Mouse (Mus musculus) limb, embryonic 11.5 days (tissue): ENCODE measurements at regions not wholly inside any gene's neighbourhood (a gene's known extent, or its start where the extent isn't known, plus 50 kb on each side); places are given as distances from the start of the nearest gene placed in this dataset. TPM values are rescaled to one million over a fixed set of nuclear protein-coding genes. Genes with fewer than 3 reads are reported as not detected.
A peak's percentile ranks its signal among the peaks of the same experiment; 100 is the strongest.

Experiments used
- ATAC-seq: fragments of 200-750 bp; cut with Nextera tagmentation; 2 replicates; pipeline ENCODE4 v1.8.0; 2017; ENCODE audit warnings: low read depth; ENCODE audit not compliant: insufficient number of reproducible peaks, low FRiP score, low TSS enrichment
- DNase-seq: peaks from one replicate; pipeline ENCODE4 v3.0.0-alpha.2; 2015; ENCODE audit warnings: low spot score
- H3K27ac ChIP-seq: fragments of 300-500 bp; sonication (generic); replicated peaks from 2 replicates; pipeline ENCODE4 v1.5.1; 2014; ENCODE audit warnings: low read depth, mild to moderate bottlenecking, low read length
- H3K27me3 ChIP-seq: fragments of 300-500 bp; sonication (generic); 2 replicates; pipeline ENCODE4 v1.6.1; 2014; ENCODE audit warnings: mild to moderate bottlenecking, low read length, mixed read lengths; ENCODE audit not compliant: control insufficient read depth, insufficient read depth
- H3K36me3 ChIP-seq: fragments of 300-500 bp; sonication (generic); 2 replicates; pipeline ENCODE4 v1.6.1; 2014; ENCODE audit warnings: mild to moderate bottlenecking, low read length, moderate library complexity, mixed read lengths; ENCODE audit not compliant: control insufficient read depth, insufficient read depth
- H3K4me1 ChIP-seq: fragments of 300-500 bp; sonication (generic); 2 replicates; pipeline ENCODE4 v1.6.1; 2014; ENCODE audit warnings: low read length, mixed read lengths; ENCODE audit not compliant: control insufficient read depth, insufficient read depth
- H3K4me2 ChIP-seq: fragments of 300-500 bp; sonication (generic); 2 replicates; pipeline ENCODE4 v1.6.1; 2014; ENCODE audit warnings: low read depth, mild to moderate bottlenecking, moderate library complexity; ENCODE audit not compliant: severe bottlenecking
- H3K4me3 ChIP-seq: fragments of 300-500 bp; sonication (generic); 2 replicates; pipeline ENCODE4 v1.5.1; 2014; ENCODE audit warnings: low read depth, low read length
- H3K9ac ChIP-seq: fragments of 300-500 bp; sonication (generic); 2 replicates; pipeline ENCODE4 v1.6.1; 2014; ENCODE audit warnings: mild to moderate bottlenecking, low read length
- H3K9me3 ChIP-seq: fragments of 300-500 bp; sonication (generic); 2 replicates; pipeline ENCODE4 v1.6.1; 2016; ENCODE audit warnings: low read length; ENCODE audit not compliant: control insufficient read depth
- WGBS: fragments of 180-500 bp; shearing (Covaris S2); extraction: QIAGEN DNeasy Blood & Tissue Kit; methylation state at CpG from one replicate; pipeline ENCODE4 v1.1.7; 2014; 5-methylcytosine and 5-hydroxymethylcytosine counted together
- microRNA-seq: library from miRNA; unstranded; fragments of <30 nt; microRNA quantifications from one replicate; pipeline ENCODE4, GENCODE M21; 2016

DNA sequence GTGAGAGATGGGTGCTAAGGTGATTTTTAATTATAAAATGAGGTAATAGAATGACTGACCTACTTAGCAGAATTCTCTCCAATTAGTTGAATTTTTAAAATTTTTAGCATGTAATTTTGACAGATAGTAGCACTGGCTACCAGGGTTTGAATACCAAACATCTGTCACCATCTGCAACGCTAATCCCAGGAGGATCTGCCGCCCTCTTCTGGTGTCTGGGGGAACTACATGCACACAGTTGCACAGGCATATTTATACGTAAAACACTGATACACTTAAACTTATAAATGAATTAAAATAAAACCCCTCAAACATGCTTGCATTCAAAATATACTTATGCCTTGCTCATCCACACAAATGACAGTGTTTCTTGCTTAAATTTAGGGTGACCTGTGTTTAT is 316.1 kb upstream of the Adam34 start:
- Histone ChIP-seq H3K36me3 (no peaks in the 10 kb centered on the region), H3K4me3 (no peak overlapping the region), H3K27ac (no peak overlapping the region), H3K9me3 (no peaks in the 10 kb centered on the region), H3K4me1 (no peaks in the 10 kb centered on the region), H3K4me2 (no peak overlapping the region), H3K27me3 (no peaks in the 10 kb centered on the region), H3K9ac (no peak overlapping the region)
- peak; percentile 76 for DNase-seq
- no peak for ATAC-seq
- WGBS, result 30% methylated on average over 3 of the region's 3 CpGs

DNA sequence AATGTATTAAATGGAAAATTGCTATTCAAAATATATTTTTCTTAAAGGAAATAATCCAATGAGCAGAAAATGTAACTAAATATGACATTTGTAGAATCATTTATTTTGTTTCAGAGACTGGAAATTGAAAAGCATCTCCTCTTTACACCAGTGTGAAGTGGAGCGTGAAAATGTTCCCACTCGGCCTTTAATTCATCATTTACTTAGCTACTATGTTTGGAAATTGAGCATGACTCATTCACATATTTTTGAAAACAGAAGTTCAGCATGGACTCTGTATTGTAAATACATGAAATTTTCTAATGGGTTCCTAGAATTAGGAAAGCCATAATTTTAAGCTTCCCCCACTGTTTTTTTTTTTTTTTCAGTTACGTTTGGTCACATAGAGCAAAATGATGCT is 314.2 kb upstream of the Adam34 start:
- Histone ChIP-seq H3K27me3 (no peaks in the 10 kb centered on the region), H3K9ac (no peak overlapping the region), H3K4me3 (no peak overlapping the region), H3K9me3 (no peaks in the 10 kb centered on the region), H3K27ac (no peak overlapping the region), H3K36me3 (no peaks in the 10 kb centered on the region), H3K4me2 (no peak overlapping the region), H3K4me1 (no peaks in the 10 kb centered on the region)
- ATAC-seq (no peak), DNase-seq (no peak)
- WGBS, result 90% methylated on average over 3 of the region's 3 CpGs

Small RNAs in the stretch of these regions (microRNA-seq; reads per million reads assigned to microRNA genes)
- not detected for gene Gm24591
